Mouse (Mus musculus): ENCODE measurements around the gene Hoxd10. TPM values are rescaled to one million over a fixed set of nuclear protein-coding genes. Genes with fewer than 3 reads are reported as not detected.
A peak's percentile ranks its signal among the peaks of the same experiment; 100 is the strongest.

Gene Hoxd10
- polyA plus RNA-seq, 1 experiment from 2014 or later, result not detected

GRCm38 (mm10) chr2:74713239-74714150, 21.8 kb downstream of the Hoxd10 start:
- Histone ChIP-seq H3K36me3 (ENCODE audit: control insufficient read depth, insufficient read depth, low read length) (no peaks in the 10 kb centered on the region), H3K4me2 (replicated peaks; ENCODE audit: low read depth) (no peak overlapping the region), H3K27ac (replicated peaks) (no peak overlapping the region), H3K9me3 (ENCODE audit: control insufficient read depth, low read length) (no peaks in the 10 kb centered on the region), H3K4me1 (replicated peaks; ENCODE audit: control insufficient read depth, insufficient read depth) (no peaks in the 10 kb centered on the region), H3K9ac (ENCODE audit: low read length) (no peak overlapping the region), H3K27me3 (ENCODE audit: control insufficient read depth, insufficient read depth, low read length) (peaks cover 34% of the 10 kb centered on the region; the same call in 1 of the 2 replicates), H3K4me3 (ENCODE audit: low read depth, low read length) (peak overlapping the region; percentile 1; the same call in 1 of the 2 replicates)
- DNase-seq (ENCODE audit: low spot score) (no peak), ATAC-seq (ENCODE audit: low FRiP score, low TSS enrichment) (no peak)
- TF ChIP-seq EP300 (optimal IDR thresholded peaks at IDR 0.05) (no peak), CTCF (IDR thresholded peaks at IDR 0.05; ENCODE audit: low read depth) (no peak)
- 16% methylated on average over 19 of the region's 19 CpGs for WGBS

DNA sequence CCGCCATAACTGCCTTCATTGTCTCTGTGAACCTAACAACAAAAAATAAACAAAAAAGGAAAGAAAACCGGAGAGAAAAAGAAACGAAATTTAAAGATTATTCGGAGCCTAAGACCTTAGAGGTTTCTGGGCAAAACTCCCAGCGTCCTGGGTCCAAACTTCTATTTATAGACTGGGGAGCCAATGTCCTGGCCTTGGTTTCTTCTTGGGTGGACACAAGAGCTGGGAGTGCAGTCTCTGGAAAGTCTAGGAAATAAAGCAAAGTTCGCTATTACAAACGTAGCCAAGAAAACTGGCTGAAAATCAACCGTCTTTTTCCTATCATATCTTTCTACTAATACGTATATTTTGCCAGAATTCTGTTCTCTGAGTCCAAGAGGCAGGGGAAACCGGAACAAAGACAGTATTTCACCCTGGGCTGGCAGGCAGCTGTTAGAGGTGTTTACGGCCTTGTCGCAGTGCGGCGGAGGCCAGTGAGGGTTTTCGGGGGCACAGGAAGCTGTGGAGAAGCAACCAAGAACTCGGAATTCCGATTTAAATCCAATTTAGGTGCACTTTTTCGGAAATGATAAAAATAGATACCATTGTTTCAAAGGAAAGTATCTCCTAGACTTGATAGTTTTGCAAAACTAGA, 22.5 kb downstream of the Hoxd10 start:
- no peak for DNase-seq (ENCODE audit: low spot score)
- Histone ChIP-seq H3K9me3 (ENCODE audit: control insufficient read depth, low read length) (no peaks in the 10 kb centered on the region), H3K9ac (ENCODE audit: low read length) (no peak overlapping the region), H3K4me3 (ENCODE audit: low read depth, low read length) (peak overlapping the region; percentile 1; the same call in 1 of the 2 replicates), H3K27ac (replicated peaks) (no peak overlapping the region), H3K27me3 (ENCODE audit: control insufficient read depth, insufficient read depth, low read length) (peaks cover 28% of the 10 kb centered on the region; the same call in 1 of the 2 replicates), H3K36me3 (ENCODE audit: control insufficient read depth, insufficient read depth, low read length) (no peaks in the 10 kb centered on the region), H3K4me1 (replicated peaks; ENCODE audit: control insufficient read depth, insufficient read depth) (no peaks in the 10 kb centered on the region), H3K4me2 (replicated peaks; ENCODE audit: low read depth) (no peak overlapping the region)
- 16% methylated on average over 18 of the region's 18 CpGs for WGBS
- no peak for TF ChIP-seq EP300 (optimal IDR thresholded peaks at IDR 0.05)
- no peak for TF ChIP-seq CTCF (IDR thresholded peaks at IDR 0.05; ENCODE audit: low read depth)
- ATAC-seq (ENCODE audit: low FRiP score, low TSS enrichment), result no peak

DNA sequence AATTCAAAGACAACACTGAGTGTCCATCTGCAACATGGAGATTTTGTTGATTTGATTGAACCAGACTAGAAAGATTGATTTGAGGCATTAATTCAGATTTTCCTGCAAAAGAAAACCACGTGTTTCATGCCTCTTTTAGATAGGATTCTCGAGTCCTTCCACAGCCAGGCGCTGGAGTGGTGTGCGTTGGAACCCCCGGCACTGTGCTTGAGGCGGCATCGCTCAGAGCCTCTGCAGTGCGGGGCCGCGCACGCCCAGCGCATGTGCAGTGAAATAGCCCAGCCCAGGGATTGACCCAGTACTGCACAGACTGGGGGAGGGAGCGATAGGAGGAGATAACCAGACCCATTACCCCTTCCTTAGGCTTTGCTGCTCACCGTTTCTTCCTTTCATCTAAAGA, 23.2 kb downstream of the Hoxd10 start:
- WGBS, result 3% methylated on average over 14 of the region's 14 CpGs
- no peaks in the 10 kb centered on the region for H3K36me3 ChIP-seq (ENCODE audit: control insufficient read depth, insufficient read depth, low read length)
- H3K9me3 ChIP-seq (ENCODE audit: control insufficient read depth, low read length), result no peaks in the 10 kb centered on the region
- TF ChIP-seq EP300 (optimal IDR thresholded peaks at IDR 0.05) (no peak), CTCF (IDR thresholded peaks at IDR 0.05; ENCODE audit: low read depth) (no peak)
- H3K27ac ChIP-seq (replicated peaks), result no peak overlapping the region
- H3K9ac ChIP-seq (ENCODE audit: low read length), result no peak overlapping the region
- no peaks in the 10 kb centered on the region for H3K4me1 ChIP-seq (replicated peaks; ENCODE audit: control insufficient read depth, insufficient read depth)
- no peak overlapping the region for H3K4me2 ChIP-seq (replicated peaks; ENCODE audit: low read depth)
- ATAC-seq (ENCODE audit: low FRiP score, low TSS enrichment), result no peak
- no peak for DNase-seq (ENCODE audit: low spot score)
- H3K4me3 ChIP-seq (ENCODE audit: low read depth, low read length), result no peak overlapping the region
- H3K27me3 ChIP-seq (ENCODE audit: control insufficient read depth, insufficient read depth, low read length), result peaks cover 22% of the 10 kb centered on the region; the same call in 1 of the 2 replicates

DNA sequence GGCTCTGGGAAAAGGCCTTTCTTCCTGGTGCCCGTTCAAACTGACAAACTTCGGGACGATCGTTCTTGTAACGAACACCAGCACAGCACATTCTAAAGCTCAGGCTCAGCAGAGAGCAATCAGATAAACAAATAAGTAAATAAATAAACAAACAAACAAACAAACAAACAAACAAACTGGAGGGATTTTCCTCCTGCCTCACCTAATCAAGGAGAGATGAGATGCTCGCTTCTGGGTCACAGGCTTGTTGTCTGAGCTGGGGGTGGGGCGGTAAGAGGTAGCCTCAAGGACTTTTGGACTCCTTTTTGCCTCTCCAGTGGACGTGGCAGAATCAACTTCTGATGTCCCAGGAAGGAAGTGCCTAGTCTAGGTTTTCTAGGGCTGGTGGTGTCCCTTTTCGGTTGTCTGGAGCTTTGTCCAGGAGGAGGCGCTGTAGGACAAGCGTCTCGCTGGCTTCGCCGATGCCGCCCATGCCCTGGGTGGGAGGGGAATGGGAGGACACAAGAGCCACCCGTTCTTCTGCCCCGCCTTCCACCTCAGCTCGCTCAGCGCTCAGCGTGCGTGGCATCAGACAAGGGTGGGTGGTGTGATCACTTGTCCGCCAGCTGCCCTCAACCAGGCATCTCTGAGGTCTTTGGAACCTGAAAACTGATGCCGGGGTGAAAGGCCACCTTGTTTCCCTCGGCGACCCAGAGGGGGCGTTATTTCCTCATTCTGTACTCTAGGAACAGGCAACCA, 23.9 kb downstream of the Hoxd10 start:
- 4% methylated on average over 26 of the region's 26 CpGs for WGBS
- no peak overlapping the region for H3K4me3 ChIP-seq (ENCODE audit: low read depth, low read length)
- ATAC-seq (ENCODE audit: low FRiP score, low TSS enrichment) (peak; percentile 78), DNase-seq (ENCODE audit: low spot score) (peak; percentile 85)
- H3K9me3 ChIP-seq (ENCODE audit: control insufficient read depth, low read length), result no peaks in the 10 kb centered on the region
- TF ChIP-seq CTCF (IDR thresholded peaks at IDR 0.05; ENCODE audit: low read depth) (peak; percentile 94), EP300 (optimal IDR thresholded peaks at IDR 0.05) (no peak)
- peaks cover 17% of the 10 kb centered on the region; the same call in 1 of the 2 replicates for H3K27me3 ChIP-seq (ENCODE audit: control insufficient read depth, insufficient read depth, low read length)
- H3K4me1 ChIP-seq (replicated peaks; ENCODE audit: control insufficient read depth, insufficient read depth), result no peaks in the 10 kb centered on the region
- no peak overlapping the region for H3K27ac ChIP-seq (replicated peaks)
- peak overlapping the region; percentile 48 for H3K4me2 ChIP-seq (replicated peaks; ENCODE audit: low read depth)
- H3K9ac ChIP-seq (ENCODE audit: low read length), result no peak overlapping the region
- H3K36me3 ChIP-seq (ENCODE audit: control insufficient read depth, insufficient read depth, low read length), result no peaks in the 10 kb centered on the region

DNA sequence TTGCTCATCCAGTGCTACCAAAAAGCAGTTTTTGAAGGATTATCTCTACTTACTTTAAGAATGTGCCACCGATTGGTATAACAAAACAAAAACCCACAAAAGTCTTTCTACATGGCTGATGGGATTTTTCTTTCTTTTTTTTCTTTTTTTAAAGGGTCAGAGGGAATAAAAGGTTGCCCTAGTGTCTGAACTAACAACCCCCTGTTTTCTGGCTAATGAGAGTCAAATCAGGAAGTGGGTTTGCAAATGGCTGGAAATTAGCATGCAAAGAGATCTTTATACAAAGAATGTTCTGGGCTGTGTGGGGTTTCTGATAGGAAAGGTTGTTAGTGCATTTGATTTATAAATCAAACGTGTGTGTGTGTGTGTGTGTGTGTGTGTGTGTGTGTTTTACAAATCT, 28.7 kb downstream of the Hoxd10 start:
- ATAC-seq (ENCODE audit: low FRiP score, low TSS enrichment) (no peak), DNase-seq (ENCODE audit: low spot score) (no peak)
- WGBS, result 36% methylated on average over 2 of the region's 2 CpGs
- Histone ChIP-seq H3K9me3 (ENCODE audit: control insufficient read depth, low read length) (no peaks in the 10 kb centered on the region), H3K4me3 (ENCODE audit: low read depth, low read length) (no peak overlapping the region), H3K27me3 (ENCODE audit: control insufficient read depth, insufficient read depth, low read length) (peaks cover 27% of the 10 kb centered on the region; the same call in 1 of the 2 replicates), H3K27ac (replicated peaks) (no peak overlapping the region), H3K36me3 (ENCODE audit: control insufficient read depth, insufficient read depth, low read length) (no peaks in the 10 kb centered on the region), H3K4me2 (replicated peaks; ENCODE audit: low read depth) (no peak overlapping the region), H3K9ac (ENCODE audit: low read length) (no peak overlapping the region), H3K4me1 (replicated peaks; ENCODE audit: control insufficient read depth, insufficient read depth) (no peaks in the 10 kb centered on the region)
- no peak for TF ChIP-seq CTCF (IDR thresholded peaks at IDR 0.05; ENCODE audit: low read depth)
- no peak for TF ChIP-seq EP300 (optimal IDR thresholded peaks at IDR 0.05)
